Mouse (Mus musculus) lung, postnatal 0 days (tissue): ENCODE results near the gene Mcu.

Experiments used
- CTCF ChIP-seq: IDR thresholded peaks from 2 replicates; pipeline ENCODE4 v1.5.1; 2016; ENCODE audit warnings: antibody characterized with exemption, mild to moderate bottlenecking
- EP300 ChIP-seq: IDR thresholded peaks from 2 replicates; pipeline ENCODE4 v1.6.1; 2016; ENCODE audit warnings: antibody characterized with exemption, mild to moderate bottlenecking, control low read depth

DNA sequence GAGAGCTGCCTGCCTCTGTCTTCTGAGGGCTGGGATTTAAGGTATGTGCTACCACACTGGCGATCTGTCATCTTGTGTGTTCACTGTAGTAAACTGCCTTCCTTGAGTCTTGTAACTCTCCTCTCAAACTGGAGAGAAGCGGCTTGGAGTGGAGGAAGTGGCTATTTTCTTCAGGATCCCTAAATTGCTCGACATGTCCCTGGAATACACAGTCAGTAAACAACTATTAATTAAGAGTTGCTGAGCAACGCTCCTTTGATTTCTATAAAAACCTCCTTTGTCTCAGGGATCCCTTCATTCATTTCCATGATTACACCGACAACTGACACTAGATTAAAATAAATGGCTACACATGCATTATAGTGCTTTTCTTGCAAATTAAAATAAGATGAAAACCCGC, 78.4 kb downstream of the Mcu start:
- no peak for TF ChIP-seq CTCF
- TF ChIP-seq EP300: no peak
